Mouse (Mus musculus): ENCODE results near the gene Acsm5. TPM values are rescaled to one million over a fixed set of nuclear protein-coding genes. Genes with fewer than 3 reads are reported as not detected.
"Not testable (repeated sequence)": the region's sequence is repeated elsewhere in the genome, so short reads cannot be mapped to it uniquely, and the experiment has no call there.

Gene Acsm5
- total RNA-seq, 2 experiments from 2014 or later = not detected

- no peak for DNase-seq
Measured at GRCm38 (mm10) chr7:119550471-119551222, 31.4 kb downstream of the Acsm5 start.

- no peak for DNase-seq
Measured at GRCm38 (mm10) chr7:119554040-119554439, 34.8 kb downstream of the Acsm5 start, which contains the start of gene Acsm2. Gene Acsm2 (plus strand): TSS chr7:119554340.

GRCm38 (mm10) chr7:119559789-119560451, 40.7 kb downstream of the Acsm5 start:
- no peak for DNase-seq

GRCm38 (mm10) chr7:119560452-119560835, 41.2 kb downstream of the Acsm5 start:
- DNase-seq = no peak

- no peak for DNase-seq
Measured at GRCm38 (mm10) chr7:119561441-119561840, 42.2 kb downstream of the Acsm5 start.

- DNase-seq = not testable (repeated sequence)
Measured at GRCm38 (mm10) chr7:119562476-119562875, 43.2 kb downstream of the Acsm5 start.

- no peak for DNase-seq
Measured at GRCm38 (mm10) chr7:119594530-119595107, 75.4 kb downstream of the Acsm5 start.

Other genes starting within 250 kb of the Acsm5 start
- gene Gp2, start 60.2 kb upstream of the Acsm5 start, total RNA-seq (2021) = not detected
- not detected for gene Umod, start 40.2 kb upstream of the Acsm5 start, total RNA-seq (2021)
- not detected for gene Pdilt, start 4.0 kb downstream of the Acsm5 start, total RNA-seq (2021)
- gene Acsm2, start 34.9 kb downstream of the Acsm5 start, total RNA-seq (2021) = not detected
- not detected for gene Acsm1, start 87.6 kb downstream of the Acsm5 start, total RNA-seq (2021)
- not detected for gene Acsm4, start 170.6 kb downstream of the Acsm5 start, total RNA-seq (2021)
- 10 to 100 TPM; 28.8 to 30.2 TPM for gene Thumpd1, start 201.3 kb downstream of the Acsm5 start, total RNA-seq (2021)
- under 1 TPM in 1 of 2 experiments, not detected in 1; 0.10 TPM for gene Acsm3, start 241.5 kb downstream of the Acsm5 start, total RNA-seq (2021)